Mouse (Mus musculus) intestine, embryonic 16.5 days (tissue): ENCODE measurements around the gene Slc8b1. TPM values are rescaled to one million over a fixed set of nuclear protein-coding genes. Genes with fewer than 3 reads are reported as not detected.
A peak's percentile ranks its signal among the peaks of the same experiment; 100 is the strongest.
"Not testable (repeated sequence)": the region's sequence is repeated elsewhere in the genome, so short reads cannot be mapped to it uniquely, and the experiment has no call there.

Source experiments
- ATAC-seq: fragments of 200-750 bp; cut with Nextera tagmentation; 2 replicates; pipeline ENCODE4 v1.8.0; 2017; ENCODE audit warnings: moderate TSS enrichment, moderate library complexity
- H3K27ac ChIP-seq: fragments of 300-500 bp; sonication (generic); 2 replicates; pipeline ENCODE4 v1.5.1; 2014; ENCODE audit warnings: mild to moderate bottlenecking, low read length
- H3K27me3 ChIP-seq: fragments of 300-500 bp; sonication (generic); replicated peaks from 2 replicates; pipeline ENCODE4 v1.6.1; 2014; ENCODE audit warnings: low read length, control low read depth, mixed read lengths; ENCODE audit not compliant: control insufficient read depth, insufficient read depth
- H3K36me3 ChIP-seq: fragments of 300-500 bp; sonication (generic); 2 replicates; pipeline ENCODE4 v1.6.1; 2014; ENCODE audit warnings: low read length, control low read depth; ENCODE audit not compliant: control insufficient read depth, insufficient read depth
- H3K4me1 ChIP-seq: fragments of 300-500 bp; sonication (generic); 2 replicates; pipeline ENCODE4 v1.6.1; 2014; ENCODE audit warnings: low read length, control low read depth, mixed read lengths; ENCODE audit not compliant: control insufficient read depth, insufficient read depth
- H3K4me2 ChIP-seq: fragments of 300-500 bp; sonication (generic); 2 replicates; pipeline ENCODE4 v1.6.1; 2014; ENCODE audit warnings: low read depth, low read length, control low read depth
- H3K4me3 ChIP-seq: fragments of 300-500 bp; sonication (generic); 2 replicates; pipeline ENCODE4 v1.5.1; 2014; ENCODE audit warnings: mild to moderate bottlenecking, low read length
- H3K9ac ChIP-seq: fragments of 300-500 bp; sonication (generic); 2 replicates; pipeline ENCODE4 v1.6.1; 2014; ENCODE audit warnings: low read depth, low read length
- H3K9me3 ChIP-seq: fragments of 300-500 bp; sonication (generic); 2 replicates; pipeline ENCODE4 v1.6.1; 2016; ENCODE audit warnings: low read length, control low read depth; ENCODE audit not compliant: control insufficient read depth
- WGBS: fragments of 180-500 bp; shearing (Covaris S2); extraction: QIAGEN DNeasy Blood & Tissue Kit; methylation state at CpG from one replicate; pipeline ENCODE4 v1.1.7; 2014; 5-methylcytosine and 5-hydroxymethylcytosine counted together
- polyA plus RNA-seq: library from polyadenylated mRNA; unstranded; fragments of >200 nt; fragmentation: Nextera tagmentation; extraction: Ambion mirVana; gene quantifications from 2 replicates; pipeline ENCODE4 v1.2.1, GENCODE M21; 2015

Gene Slc8b1
- polyA plus RNA-seq, 1 experiment from 2014 or later: 6.9 TPM

GRCm38 (mm10) chr5:120492437-120492836 lies 18.5 kb upstream of the Slc8b1 start:
- Histone ChIP-seq H3K36me3 (no peaks in the 10 kb centered on the region), H3K4me3 (no peak overlapping the region), H3K27me3 (no peaks in the 10 kb centered on the region), H3K4me1 (no peaks in the 10 kb centered on the region), H3K4me2 (no peak overlapping the region), H3K9me3 (no peaks in the 10 kb centered on the region), H3K27ac (no peak overlapping the region), H3K9ac (no peak overlapping the region)
- no peak for ATAC-seq
- WGBS: 70% methylated on average over 11 of the region's 11 CpGs

GRCm38 (mm10) chr5:120493440-120493839 lies 17.5 kb upstream of the Slc8b1 start:
- H3K4me1 ChIP-seq: no peaks in the 10 kb centered on the region
- no peaks in the 10 kb centered on the region for H3K36me3 ChIP-seq
- no peak overlapping the region for H3K4me2 ChIP-seq
- no peak for ATAC-seq
- H3K4me3 ChIP-seq: no peak overlapping the region
- H3K9ac ChIP-seq: no peak overlapping the region
- H3K27ac ChIP-seq: no peak overlapping the region
- H3K9me3 ChIP-seq: no peaks in the 10 kb centered on the region
- no peaks in the 10 kb centered on the region for H3K27me3 ChIP-seq
- WGBS: 91% methylated on average over 6 of the region's 6 CpGs

- ATAC-seq: no peak
- H3K27ac ChIP-seq: no peak overlapping the region
- WGBS: 88% methylated on average over 9 of the region's 9 CpGs
- H3K36me3 ChIP-seq: no peaks in the 10 kb centered on the region
- no peaks in the 10 kb centered on the region for H3K4me1 ChIP-seq
- no peak overlapping the region for H3K9ac ChIP-seq
- no peaks in the 10 kb centered on the region for H3K27me3 ChIP-seq
- no peak overlapping the region for H3K4me2 ChIP-seq
- no peaks in the 10 kb centered on the region for H3K9me3 ChIP-seq
- no peak overlapping the region for H3K4me3 ChIP-seq
Observed at GRCm38 (mm10) chr5:120493873-120494395, 17.0 kb upstream of the Slc8b1 start.

GRCm38 (mm10) chr5:120495064-120495702 lies 15.8 kb upstream of the Slc8b1 start:
- Histone ChIP-seq H3K27me3 (no peaks in the 10 kb centered on the region), H3K36me3 (no peaks in the 10 kb centered on the region), H3K4me1 (no peaks in the 10 kb centered on the region), H3K4me2 (no peak overlapping the region), H3K27ac (no peak overlapping the region), H3K4me3 (no peak overlapping the region), H3K9me3 (no peaks in the 10 kb centered on the region), H3K9ac (no peak overlapping the region)
- ATAC-seq: no peak
- WGBS: 78% methylated on average over 10 of the region's 10 CpGs

- Histone ChIP-seq H3K4me2 (no peak overlapping the region), H3K36me3 (no peaks in the 10 kb centered on the region), H3K9ac (no peak overlapping the region), H3K27me3 (no peaks in the 10 kb centered on the region), H3K27ac (no peak overlapping the region), H3K4me3 (no peak overlapping the region), H3K4me1 (no peaks in the 10 kb centered on the region), H3K9me3 (no peaks in the 10 kb centered on the region)
- 90% methylated on average over 13 of the region's 13 CpGs for WGBS
- no peak for ATAC-seq
Observed at GRCm38 (mm10) chr5:120495703-120496226, 15.2 kb upstream of the Slc8b1 start.

GRCm38 (mm10) chr5:120497071-120497470 lies 13.9 kb upstream of the Slc8b1 start:
- Histone ChIP-seq H3K27me3 (no peaks in the 10 kb centered on the region), H3K9ac (no peak overlapping the region)
- WGBS: 87% methylated on average over 3 of the region's 3 CpGs

GRCm38 (mm10) chr5:120499202-120499601 lies 11.8 kb upstream of the Slc8b1 start:
- Histone ChIP-seq H3K27ac (no peak overlapping the region), H3K4me1 (peaks cover 10% of the 10 kb centered on the region), H3K4me2 (no peak overlapping the region), H3K36me3 (no peaks in the 10 kb centered on the region), H3K27me3 (0 out of 2 replicates have a peak, but pooled peaks cover under 1% of the 10 kb centered on the region), H3K9ac (no peak overlapping the region), H3K9me3 (no peaks in the 10 kb centered on the region), H3K4me3 (no peak overlapping the region)
- 88% methylated on average over 4 of the region's 4 CpGs for WGBS
- no peak for ATAC-seq

More at GRCm38 (mm10) chr5:120497071-120497470, 13.9 kb upstream of the Slc8b1 start:
- ATAC-seq: no peak
- H3K9me3 ChIP-seq: no peaks in the 10 kb centered on the region
- no peak overlapping the region for H3K27ac ChIP-seq
- no peaks in the 10 kb centered on the region for H3K36me3 ChIP-seq
- H3K4me3 ChIP-seq: no peak overlapping the region
- peaks cover 3% of the 10 kb centered on the region for H3K4me1 ChIP-seq
- no peak overlapping the region for H3K4me2 ChIP-seq

- H3K9me3 ChIP-seq, H3K4me3 ChIP-seq, H3K27ac ChIP-seq, H3K36me3 ChIP-seq, H3K27me3 ChIP-seq, H3K9ac ChIP-seq, ATAC-seq, H3K4me2 ChIP-seq: not testable (repeated sequence)
- 86% methylated on average over 9 of the region's 9 CpGs for WGBS
- peaks cover 12% of the 10 kb centered on the region for H3K4me1 ChIP-seq
Observed at GRCm38 (mm10) chr5:120500609-120501008, 10.4 kb upstream of the Slc8b1 start.

GRCm38 (mm10) chr5:120502147-120502621 lies 8.8 kb upstream of the Slc8b1 start:
- no peaks in the 10 kb centered on the region for H3K9me3 ChIP-seq
- H3K27ac ChIP-seq: no peak overlapping the region
- 62% methylated on average over 9 of the region's 9 CpGs for WGBS
- H3K36me3 ChIP-seq: no peaks in the 10 kb centered on the region
- H3K4me2 ChIP-seq: peak overlapping the region; percentile 90
- 0 out of 2 replicates have a peak, but pooled peaks cover 2% of the 10 kb centered on the region for H3K27me3 ChIP-seq
- peak overlapping the region; percentile 94 for H3K4me3 ChIP-seq
- no peak for ATAC-seq
- H3K9ac ChIP-seq: peak overlapping the region; percentile 90
- H3K4me1 ChIP-seq: peaks cover 15% of the 10 kb centered on the region
